Mouse (Mus musculus): ENCODE results near the gene Acadl. TPM values are rescaled to one million over a fixed set of nuclear protein-coding genes. Genes with fewer than 3 reads are reported as not detected.

The Acadl gene
- total RNA-seq (2014; rRNA removed), result 5.4 and 5.8 TPM in 2 replicates
- polyA plus RNA-seq (2015; fragmentation: Nextera tagmentation; extraction: Ambion mirVana), result 55.4 and 59.5 TPM in 2 replicates

DNA sequence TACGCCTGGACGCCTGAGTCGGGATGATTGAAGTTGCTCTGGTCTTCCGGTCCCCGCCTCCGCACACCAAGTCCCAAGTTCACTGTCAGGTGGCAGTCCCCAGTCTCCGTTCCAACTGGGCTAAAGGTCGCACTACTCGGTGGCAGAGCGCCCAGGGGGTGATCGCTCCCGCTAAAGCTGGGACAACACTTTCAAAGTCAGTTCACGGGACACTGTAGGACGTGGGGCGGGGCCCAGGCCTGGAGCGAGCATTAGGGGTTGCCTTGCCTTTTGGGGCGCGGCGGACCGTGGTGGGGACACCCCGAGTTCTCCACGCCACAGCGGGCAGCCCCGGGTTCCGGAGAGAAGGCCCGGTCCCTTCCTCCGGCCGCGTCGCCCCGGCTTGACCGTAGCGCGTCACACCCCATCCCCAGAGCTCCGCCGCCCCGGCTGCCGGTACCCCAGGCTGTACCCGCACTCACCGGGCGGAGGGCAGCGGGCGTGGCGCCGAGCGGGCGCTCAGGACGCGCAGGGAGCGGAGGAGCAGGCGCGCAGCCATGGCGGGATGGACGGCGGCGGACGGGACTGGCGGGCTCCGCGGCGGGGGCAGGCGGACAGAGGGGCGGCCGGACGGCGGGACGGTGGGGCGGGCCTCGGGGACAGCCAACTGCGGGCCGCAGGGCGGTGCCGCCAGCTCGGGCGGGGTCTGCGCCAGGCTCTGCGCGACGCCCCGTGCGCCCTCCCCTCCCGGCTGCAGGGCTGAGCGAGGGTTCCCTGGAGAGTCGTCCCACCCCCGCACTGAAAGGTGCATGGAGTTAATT lies at the start of gene Acadl:
Acadl (minus strand) TSS at position 566 of the 800 bp plus-strand sequence.
- no peak for TF ChIP-seq CTCF (IDR thresholded peaks at IDR 0.05)
- H3K9me3 ChIP-seq (ENCODE audit: low read length), result no peaks in the 10 kb centered on the region
- peak within 1 kb of the TSS; percentile 71; the same call in 1 of the 2 replicates for H3K27ac ChIP-seq (ENCODE audit: low read depth, low read length)
- DNase-seq (ENCODE audit: low spot score) (peak; percentile 77), ATAC-seq (ENCODE audit: low FRiP score) (peak; percentile 90)
- H3K4me1 ChIP-seq (ENCODE audit: insufficient read depth, low read length), result no peaks in the 10 kb centered on the region
- H3K36me3 ChIP-seq (ENCODE audit: insufficient read depth, low read length), result no peaks in the 10 kb centered on the region
- H3K9ac ChIP-seq (replicated peaks; ENCODE audit: low read length, poor library complexity, severe bottlenecking), result peak within 1 kb of the TSS; percentile 74
- H3K4me2 ChIP-seq (ENCODE audit: low read depth, low read length, poor library complexity, severe bottlenecking), result peak within 1 kb of the TSS; percentile 90
- under 1% methylated on average over 71 of the region's 85 CpGs for WGBS
- no peaks in the 10 kb centered on the region for H3K27me3 ChIP-seq (ENCODE audit: insufficient read depth, low read length)
- peak within 1 kb of the TSS; percentile 83 for H3K4me3 ChIP-seq (ENCODE audit: low read depth, low read length)

DNA sequence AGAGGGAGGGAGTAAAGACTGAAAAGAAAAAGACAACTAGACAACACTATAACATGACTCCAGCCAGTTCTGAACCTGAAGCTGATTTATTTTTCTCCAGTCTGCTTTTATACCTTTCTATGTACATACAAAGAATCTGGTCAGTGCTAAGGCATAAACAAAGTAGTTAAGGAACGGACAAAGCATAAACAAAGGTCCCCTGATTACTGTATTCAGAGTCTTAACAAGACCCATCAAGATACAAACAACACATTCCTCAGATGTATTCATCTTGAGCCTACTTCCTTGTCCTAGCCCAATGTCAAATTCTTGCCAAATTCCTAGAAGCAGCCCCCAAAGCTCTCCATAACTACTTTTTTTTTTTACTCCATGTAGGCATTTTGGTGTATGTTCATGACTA lies 49.2 kb upstream of the Acadl start:
- 86% methylated on average over 1 of the region's 1 CpGs for WGBS
- no peak for ATAC-seq (ENCODE audit: low FRiP score)
- no peak overlapping the region for H3K27ac ChIP-seq (ENCODE audit: low read depth, low read length)
- H3K4me3 ChIP-seq (ENCODE audit: low read depth, low read length), result no peak overlapping the region
- no peaks in the 10 kb centered on the region for H3K4me1 ChIP-seq (ENCODE audit: insufficient read depth, low read length)
- H3K9me3 ChIP-seq (ENCODE audit: low read length), result no peaks in the 10 kb centered on the region
- no peaks in the 10 kb centered on the region for H3K27me3 ChIP-seq (ENCODE audit: insufficient read depth, low read length)
- H3K9ac ChIP-seq (replicated peaks; ENCODE audit: low read length, poor library complexity, severe bottlenecking), result no peak overlapping the region
- TF ChIP-seq CTCF (IDR thresholded peaks at IDR 0.05), result no peak
- no peak for DNase-seq (ENCODE audit: low spot score)
- H3K4me2 ChIP-seq (ENCODE audit: low read depth, low read length, poor library complexity, severe bottlenecking), result no peak overlapping the region
- no peaks in the 10 kb centered on the region for H3K36me3 ChIP-seq (ENCODE audit: insufficient read depth, low read length)

DNA sequence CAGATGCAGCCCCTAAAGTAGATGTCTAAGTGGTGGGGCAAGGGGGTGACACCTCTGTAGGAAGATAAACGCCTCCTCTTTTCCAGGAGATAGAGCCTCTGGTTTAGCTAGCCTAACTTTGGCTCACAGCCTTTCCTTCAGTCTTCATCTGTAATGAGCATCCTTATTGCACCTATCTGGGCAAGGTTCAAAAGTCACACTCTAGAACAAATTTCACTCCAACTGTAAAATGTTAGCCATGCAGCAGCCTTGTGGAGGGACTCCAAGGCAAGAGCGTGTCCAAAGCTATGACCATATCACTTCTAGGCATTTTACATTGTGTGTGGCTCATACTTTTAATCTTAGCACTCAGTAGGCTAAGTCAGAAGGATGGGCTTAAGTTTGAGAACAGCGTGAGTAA lies 39.5 kb upstream of the Acadl start:
- Histone ChIP-seq H3K27me3 (ENCODE audit: insufficient read depth, low read length) (no peaks in the 10 kb centered on the region), H3K27ac (ENCODE audit: low read depth, low read length) (no peak overlapping the region), H3K4me1 (ENCODE audit: insufficient read depth, low read length) (no peaks in the 10 kb centered on the region), H3K9me3 (ENCODE audit: low read length) (no peaks in the 10 kb centered on the region), H3K4me2 (ENCODE audit: low read depth, low read length, poor library complexity, severe bottlenecking) (no peak overlapping the region), H3K4me3 (ENCODE audit: low read depth, low read length) (no peak overlapping the region), H3K36me3 (ENCODE audit: insufficient read depth, low read length) (no peaks in the 10 kb centered on the region), H3K9ac (replicated peaks; ENCODE audit: low read length, poor library complexity, severe bottlenecking) (no peak overlapping the region)
- ATAC-seq (ENCODE audit: low FRiP score) (no peak), DNase-seq (ENCODE audit: low spot score) (no peak)
- WGBS, result 95% methylated on average over 3 of the region's 3 CpGs
- no peak for TF ChIP-seq CTCF (IDR thresholded peaks at IDR 0.05)

DNA sequence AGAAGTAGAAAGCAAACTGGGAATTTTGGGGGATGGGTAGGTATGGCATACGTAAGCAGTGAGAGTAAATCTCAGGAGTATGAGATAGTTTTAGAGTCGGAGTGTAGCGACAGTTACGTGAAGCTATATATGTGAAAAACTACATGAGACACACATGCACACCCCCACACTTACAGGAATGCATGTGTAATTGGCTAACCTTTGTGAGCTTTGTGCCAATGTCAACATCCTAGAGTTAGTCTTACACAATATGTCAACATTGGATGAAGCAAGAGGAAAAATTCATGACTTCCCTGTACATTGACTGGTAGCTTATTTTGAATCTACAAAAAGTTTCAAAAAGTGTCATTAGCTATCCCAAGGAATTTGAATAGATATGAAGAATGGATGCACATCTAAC lies 37.9 kb upstream of the Acadl start:
- H3K36me3 ChIP-seq (ENCODE audit: insufficient read depth, low read length), result no peaks in the 10 kb centered on the region
- H3K4me3 ChIP-seq (ENCODE audit: low read depth, low read length), result no peak overlapping the region
- no peak for DNase-seq (ENCODE audit: low spot score)
- 92% methylated on average over 4 of the region's 4 CpGs for WGBS
- H3K9ac ChIP-seq (replicated peaks; ENCODE audit: low read length, poor library complexity, severe bottlenecking), result no peak overlapping the region
- no peak for TF ChIP-seq CTCF (IDR thresholded peaks at IDR 0.05)
- no peaks in the 10 kb centered on the region for H3K9me3 ChIP-seq (ENCODE audit: low read length)
- no peak for ATAC-seq (ENCODE audit: low FRiP score)
- H3K4me1 ChIP-seq (ENCODE audit: insufficient read depth, low read length), result no peaks in the 10 kb centered on the region
- H3K27me3 ChIP-seq (ENCODE audit: insufficient read depth, low read length), result no peaks in the 10 kb centered on the region
- no peak overlapping the region for H3K4me2 ChIP-seq (ENCODE audit: low read depth, low read length, poor library complexity, severe bottlenecking)
- H3K27ac ChIP-seq (ENCODE audit: low read depth, low read length), result no peak overlapping the region

- H3K27me3 ChIP-seq (ENCODE audit: insufficient read depth, low read length), result no peaks in the 10 kb centered on the region
- H3K9ac ChIP-seq (replicated peaks; ENCODE audit: low read length, poor library complexity, severe bottlenecking), result no peak overlapping the region
- no peak for ATAC-seq (ENCODE audit: low FRiP score)
- TF ChIP-seq CTCF (IDR thresholded peaks at IDR 0.05), result no peak
- H3K9me3 ChIP-seq (ENCODE audit: low read length), result no peaks in the 10 kb centered on the region
- H3K27ac ChIP-seq (ENCODE audit: low read depth, low read length), result no peak overlapping the region
- H3K36me3 ChIP-seq (ENCODE audit: insufficient read depth, low read length), result no peaks in the 10 kb centered on the region
- no peak overlapping the region for H3K4me2 ChIP-seq (ENCODE audit: low read depth, low read length, poor library complexity, severe bottlenecking)
- no peak for DNase-seq (ENCODE audit: low spot score)
- H3K4me3 ChIP-seq (ENCODE audit: low read depth, low read length), result no peak overlapping the region
- H3K4me1 ChIP-seq (ENCODE audit: insufficient read depth, low read length), result 0 out of 2 replicates have a peak, but pooled peaks cover 4% of the 10 kb centered on the region
- WGBS, result 64% methylated on average over 7 of the region's 7 CpGs
Measured at GRCm38 (mm10) chr1:66898261-66898660, 35.2 kb upstream of the Acadl start.

- Histone ChIP-seq H3K4me3 (ENCODE audit: low read depth, low read length) (no peak overlapping the region), H3K4me1 (ENCODE audit: insufficient read depth, low read length) (0 out of 2 replicates have a peak, but pooled peaks cover 4% of the 10 kb centered on the region), H3K9ac (replicated peaks; ENCODE audit: low read length, poor library complexity, severe bottlenecking) (peak overlapping the region; percentile 39), H3K27me3 (ENCODE audit: insufficient read depth, low read length) (no peaks in the 10 kb centered on the region), H3K4me2 (ENCODE audit: low read depth, low read length, poor library complexity, severe bottlenecking) (peak overlapping the region; percentile 20), H3K27ac (ENCODE audit: low read depth, low read length) (peak overlapping the region; percentile 62), H3K9me3 (ENCODE audit: low read length) (no peaks in the 10 kb centered on the region), H3K36me3 (ENCODE audit: insufficient read depth, low read length) (no peaks in the 10 kb centered on the region)
- 47% methylated on average over 5 of the region's 5 CpGs for WGBS
- DNase-seq (ENCODE audit: low spot score) (peak; percentile 46), ATAC-seq (ENCODE audit: low FRiP score) (peak; percentile 38; the same call in 1 of the 2 replicates)
- TF ChIP-seq CTCF (IDR thresholded peaks at IDR 0.05), result no peak
Measured at GRCm38 (mm10) chr1:66896556-66896955, 33.5 kb upstream of the Acadl start.
